Mouse (Mus musculus) heart, embryonic 10.5 days (tissue): ENCODE results near the gene Ubn1. TPM values are rescaled to one million over a fixed set of nuclear protein-coding genes. Genes with fewer than 3 reads are reported as not detected.

Experiments
- DNase-seq: peaks from one replicate; pipeline ENCODE4 v3.0.0-alpha.2; 2017; ENCODE audit warnings: low spot score
- H3K27ac ChIP-seq: fragments of 300-500 bp; sonication (generic); 2 replicates; pipeline ENCODE4 v1.5.1; 2016; ENCODE audit warnings: mild to moderate bottlenecking
- H3K27me3 ChIP-seq: fragments of 300-500 bp; sonication (generic); 2 replicates; pipeline ENCODE4 v1.6.1; 2016; ENCODE audit warnings: mild to moderate bottlenecking; ENCODE audit not compliant: poor library complexity, insufficient read depth, severe bottlenecking
- H3K36me3 ChIP-seq: fragments of 300-500 bp; sonication (generic); 2 replicates; pipeline ENCODE4 v1.6.1; 2016; ENCODE audit warnings: mild to moderate bottlenecking, moderate library complexity
- H3K4me1 ChIP-seq: fragments of 300-500 bp; sonication (generic); 2 replicates; pipeline ENCODE4 v1.6.1; 2016; ENCODE audit warnings: mild to moderate bottlenecking
- H3K4me3 ChIP-seq: fragments of 300-500 bp; sonication (generic); 2 replicates; pipeline ENCODE4 v1.5.1; 2016; ENCODE audit warnings: mild to moderate bottlenecking, moderate library complexity
- H3K9me3 ChIP-seq: fragments of 300-500 bp; sonication (generic); 2 replicates; pipeline ENCODE4 v1.6.1; 2016; ENCODE audit warnings: mild to moderate bottlenecking, moderate library complexity
- WGBS: fragments of 180-500 bp; shearing (Covaris S2); methylation state at CpG from one replicate; pipeline ENCODE4 v1.1.7; 2016; 5-methylcytosine and 5-hydroxymethylcytosine counted together
- polyA plus RNA-seq: library from polyadenylated mRNA; unstranded; fragments of >200 nt; fragmentation: Nextera tagmentation; extraction: Ambion mirVana; gene quantifications from 2 replicates; pipeline ENCODE4 v1.2.1, GENCODE M21; 2016

Ubn1 gene
- polyA plus RNA-seq, 1 experiment from 2014 or later, result 15.7 TPM

DNA sequence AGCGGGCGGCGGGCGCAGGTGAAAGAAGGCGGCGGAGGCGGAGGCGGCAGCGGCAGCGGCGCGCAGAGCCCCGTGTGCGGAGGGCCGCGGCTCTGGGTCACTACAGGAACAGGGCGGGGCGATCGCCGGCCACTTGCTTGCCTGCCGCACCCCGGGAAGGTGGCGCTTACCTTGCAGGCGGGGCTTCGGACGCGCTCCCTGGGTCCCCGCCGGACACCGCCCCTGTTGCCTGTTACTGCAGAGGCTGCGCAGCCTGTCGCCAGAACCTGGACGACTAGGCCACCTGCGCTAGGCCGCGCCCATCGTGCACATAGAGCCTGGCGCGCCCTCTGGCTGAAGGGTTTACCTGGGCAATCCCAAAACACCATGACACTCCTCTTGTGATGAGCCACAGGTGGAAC lies 82.5 kb downstream of the Ubn1 start, which contains the start of gene Ppl:
Ppl (minus strand) TSS at position 21 of the 401 bp plus-strand sequence.
- no peak for DNase-seq

DNA sequence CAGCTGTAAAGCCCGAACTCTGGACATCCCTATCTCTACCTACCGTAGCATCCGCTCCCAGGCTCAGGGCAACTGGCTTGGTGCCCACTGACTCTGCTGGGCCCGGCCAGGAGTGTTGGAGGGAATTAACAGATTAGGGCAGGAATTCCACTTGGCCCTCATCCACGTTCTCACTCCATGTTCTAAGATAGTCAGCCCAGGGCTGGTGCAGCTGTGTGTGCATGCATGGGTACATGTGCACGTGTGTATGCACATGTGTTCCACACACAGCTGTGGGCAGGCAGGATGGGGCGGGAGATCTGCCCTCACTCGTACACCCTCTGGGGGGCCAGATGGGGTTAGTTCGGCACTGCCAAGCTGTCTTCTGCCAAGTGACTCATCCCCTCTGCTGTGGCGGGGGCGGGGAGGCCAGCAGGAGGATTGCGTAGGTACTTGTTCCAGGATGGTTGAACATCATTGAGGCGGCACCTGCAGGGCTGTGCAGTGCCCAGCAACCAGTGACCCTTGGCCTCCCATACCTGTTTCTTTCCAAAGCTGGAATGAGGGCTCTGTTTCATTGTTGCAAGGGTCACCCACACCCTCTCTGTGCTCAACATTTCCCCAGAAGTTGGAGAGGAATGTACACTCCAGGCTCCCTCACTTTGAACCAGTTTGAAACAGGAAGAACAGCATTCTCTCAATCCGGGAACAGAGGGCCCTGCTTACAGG lies 84.9 kb downstream of the Ubn1 start:
- H3K27me3 ChIP-seq, result peaks cover 57% of the 10 kb centered on the region

More for the DNA sequence above, 82.5 kb downstream of the Ubn1 start, which contains the start of gene Ppl:
- Histone ChIP-seq H3K27me3 (peaks cover 81% of the 10 kb centered on the region), H3K9me3 (no peaks in the 10 kb centered on the region), H3K36me3 (no peaks in the 10 kb centered on the region), H3K4me3 (peak within 1 kb of the TSS; percentile 61), H3K4me1 (peaks cover 34% of the 10 kb centered on the region), H3K27ac (no peak within 1 kb of the TSS)
- WGBS, result 2% methylated on average over 39 of the region's 39 CpGs

DNA sequence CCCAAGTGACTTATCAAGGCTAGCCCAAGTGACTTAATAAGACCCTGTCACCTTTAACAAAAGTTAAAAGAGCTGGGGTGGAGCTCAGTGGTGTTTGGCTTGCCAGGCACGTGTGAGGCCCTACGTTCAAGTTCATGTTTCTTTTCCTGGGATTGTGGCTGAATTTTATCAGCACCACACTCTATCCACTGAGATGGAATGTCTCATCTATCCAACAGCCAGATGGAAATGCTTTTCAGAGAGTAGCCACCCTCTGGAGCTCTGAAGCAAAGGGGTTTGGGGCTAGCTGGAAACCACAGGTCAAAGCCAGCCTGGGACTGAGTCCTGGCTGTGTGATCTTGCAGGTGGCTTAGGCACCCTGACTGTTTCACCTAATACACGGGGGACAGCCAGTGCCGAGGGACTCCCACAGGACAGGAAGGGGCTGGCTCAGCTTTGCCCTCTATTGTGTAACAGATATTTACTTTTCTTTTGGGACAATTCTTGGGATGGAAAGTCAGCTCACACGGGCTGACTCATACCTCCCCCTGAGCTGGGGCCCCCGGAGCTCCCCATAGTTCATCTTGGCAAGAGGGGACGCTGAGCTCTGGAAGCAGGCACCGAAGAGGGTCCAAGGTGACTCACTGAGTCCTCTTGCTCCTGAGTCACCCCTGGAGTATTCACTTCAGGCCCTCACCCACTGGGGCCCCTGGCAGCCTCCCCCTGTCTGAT lies 85.8 kb downstream of the Ubn1 start:
- Histone ChIP-seq H3K4me1 (peaks cover 38% of the 10 kb centered on the region), H3K36me3 (no peaks in the 10 kb centered on the region), H3K4me3 (no peak overlapping the region), H3K27me3 (peaks cover 52% of the 10 kb centered on the region), H3K9me3 (no peaks in the 10 kb centered on the region), H3K27ac (no peak overlapping the region)
- DNase-seq, result no peak
- WGBS, result 59% methylated on average over 8 of the region's 8 CpGs

More for the DNA sequence above, 84.9 kb downstream of the Ubn1 start:
- WGBS, result 62% methylated on average over 14 of the region's 14 CpGs
- peaks cover 38% of the 10 kb centered on the region for H3K4me1 ChIP-seq
- no peak overlapping the region for H3K27ac ChIP-seq
- no peak for DNase-seq
- H3K9me3 ChIP-seq, result no peaks in the 10 kb centered on the region
- H3K4me3 ChIP-seq, result no peak overlapping the region
- H3K36me3 ChIP-seq, result no peaks in the 10 kb centered on the region

Other genes with a start within 250 kb of the Ubn1 start
- gene 4930562C15Rik, start 214.6 kb upstream of the Ubn1 start, polyA plus RNA-seq, result 0.44 and 0.59 TPM in 2 replicates
- 29.8 and 31.4 TPM in 2 replicates for gene Ubald1, start 169.7 kb upstream of the Ubn1 start, polyA plus RNA-seq
- gene Mgrn1, start 163.8 kb upstream of the Ubn1 start, polyA plus RNA-seq, result 96.2 and 131 TPM in 2 replicates
- gene Nudt16l1, start 111.3 kb upstream of the Ubn1 start, polyA plus RNA-seq, result 111 and 125 TPM in 2 replicates
- gene Anks3, start 85.9 kb upstream of the Ubn1 start, polyA plus RNA-seq, result 38.5 and 44.4 TPM in 2 replicates
- not detected in 2 replicates for gene Sept12, start 52.2 kb upstream of the Ubn1 start, polyA plus RNA-seq
- gene Smim22, start 42.8 kb upstream of the Ubn1 start, polyA plus RNA-seq, result 3.0 and 4.2 TPM in 2 replicates
- gene Rogdi, start 36.5 kb upstream of the Ubn1 start, polyA plus RNA-seq, result 55.5 and 57.4 TPM in 2 replicates
- 129 and 130 TPM in 2 replicates for gene Glyr1, start 194 bp upstream of the Ubn1 start, polyA plus RNA-seq
- 2.0 and 2.7 TPM in 2 replicates for gene Ppl, start 82.4 kb downstream of the Ubn1 start, polyA plus RNA-seq
- not detected in 2 replicates for gene Sec14l5, start 97.1 kb downstream of the Ubn1 start, polyA plus RNA-seq
- gene Nagpa, start 154.0 kb downstream of the Ubn1 start, polyA plus RNA-seq, result 18.0 and 18.7 TPM in 2 replicates
- gene AU021092, start 172.2 kb downstream of the Ubn1 start, polyA plus RNA-seq, result 0.99 and 1.2 TPM in 2 replicates
- 27.6 and 27.7 TPM in 2 replicates for gene Alg1, start 183.6 kb downstream of the Ubn1 start, polyA plus RNA-seq
- 23.3 and 24.8 TPM in 2 replicates for gene Eef2kmt, start 205.9 kb downstream of the Ubn1 start, polyA plus RNA-seq